Mouse (Mus musculus): ENCODE data around the gene Ext2.

DNA sequence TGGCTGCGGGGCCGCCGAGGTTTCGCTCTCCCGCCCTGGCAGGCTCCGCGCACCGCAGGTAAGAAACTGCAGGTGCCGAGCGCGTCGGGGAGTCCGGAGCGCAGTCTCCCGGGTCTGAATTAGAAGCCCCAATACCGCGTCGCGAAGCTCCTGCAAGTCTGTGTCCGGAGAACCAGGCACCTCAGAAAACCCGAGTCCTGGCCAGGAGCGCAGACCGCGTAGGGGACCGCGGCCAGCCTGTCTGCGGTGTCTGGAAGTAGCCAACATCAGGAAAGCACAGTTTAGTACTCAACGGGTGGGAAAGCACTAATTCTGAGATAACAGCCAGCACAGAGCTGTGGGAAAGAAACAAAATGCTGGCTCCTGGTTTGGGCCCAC, 179.0 kb downstream of the Ext2 start:
- TF ChIP-seq USF1 (IDR thresholded peaks at IDR 0.05; ENCODE audit: low read depth) (no peak), POLR2A (IDR thresholded peaks at IDR 0.05; ENCODE audit: insufficient read length, low read depth) (no peak), MYOD1 (IDR thresholded peaks at IDR 0.05; ENCODE audit: control insufficient read depth in 1 of 3, insufficient read length in 2 of 3, low read depth in 2 of 3) (no peak)

Data from myocyte (in vitro differentiated cells).